Mouse (Mus musculus) E14TG2a.4 (cell line): Measurements from ENCODE around the gene Sycp2.
"Not testable (repeated sequence)": the region's sequence is repeated elsewhere in the genome, so short reads cannot be mapped to it uniquely, and the experiment has no call there.

ENCODE experiments used
- H3K27me3 ChIP-seq: 2 replicates; pipeline ENCODE4 v1.6.1; 2014; ENCODE audit warnings: low read length, control low read depth; ENCODE audit not compliant: insufficient read depth
- H3K36me3 ChIP-seq: 2 replicates; pipeline ENCODE4 v1.6.1; 2014; ENCODE audit warnings: low read length, control low read depth; ENCODE audit not compliant: insufficient read depth
- H3K4me1 ChIP-seq: replicated peaks from 2 replicates; pipeline ENCODE4 v1.6.1; 2014; ENCODE audit warnings: low read depth, low read length, control low read depth
- H3K4me3 ChIP-seq: replicated peaks from 2 replicates; pipeline ENCODE4 v1.5.1; 2014; ENCODE audit warnings: mild to moderate bottlenecking, low read length
- H3K9me3 ChIP-seq: 2 replicates; pipeline ENCODE4 v1.6.1; 2014; ENCODE audit warnings: low read length, control low read depth
- CTCF ChIP-seq: conservative IDR thresholded peaks from 2 replicates; pipeline ENCODE4 v1.5.1; 2014; ENCODE audit warnings: low read length
- NANOG ChIP-seq: IDR thresholded peaks from 2 replicates; pipeline ENCODE4 v1.6.1; 2014; ENCODE audit warnings: borderline replicate concordance, low read length, mixed read lengths
- POU5F1 ChIP-seq: IDR thresholded peaks from 2 replicates; pipeline ENCODE4 v1.6.1; 2014; ENCODE audit warnings: low read length, borderline replicate concordance

Sycp2 gene

DNA sequence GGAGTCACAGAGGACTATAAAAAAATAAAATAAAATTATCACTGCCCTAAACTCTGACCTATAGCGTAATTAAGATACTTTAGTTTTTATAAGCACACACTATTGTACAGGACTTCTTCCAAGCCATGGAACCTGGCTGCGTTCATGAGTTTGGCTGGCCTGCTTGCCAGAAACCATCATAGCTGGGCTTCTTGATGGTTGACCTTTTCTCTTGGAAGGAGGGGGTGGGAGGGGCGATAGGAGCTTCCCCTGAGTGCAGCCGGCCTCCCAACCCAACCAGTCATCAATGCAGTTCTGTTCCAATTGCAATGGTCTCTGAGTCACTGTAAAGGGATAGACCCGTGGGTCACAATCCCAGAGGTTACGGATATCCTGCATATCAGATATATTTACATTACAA, 2.8 kb upstream of the Sycp2 start:
- TF ChIP-seq NANOG (no peak), CTCF (no peak), POU5F1 (no peak)
- Histone ChIP-seq H3K27me3 (peaks cover 81% of the 10 kb centered on the region), H3K36me3 (no peaks in the 10 kb centered on the region), H3K4me3 (no peak overlapping the region), H3K4me1 (peaks cover 17% of the 10 kb centered on the region), H3K9me3 (peaks cover 7% of the 10 kb centered on the region; the same call in 1 of the 2 replicates)

DNA sequence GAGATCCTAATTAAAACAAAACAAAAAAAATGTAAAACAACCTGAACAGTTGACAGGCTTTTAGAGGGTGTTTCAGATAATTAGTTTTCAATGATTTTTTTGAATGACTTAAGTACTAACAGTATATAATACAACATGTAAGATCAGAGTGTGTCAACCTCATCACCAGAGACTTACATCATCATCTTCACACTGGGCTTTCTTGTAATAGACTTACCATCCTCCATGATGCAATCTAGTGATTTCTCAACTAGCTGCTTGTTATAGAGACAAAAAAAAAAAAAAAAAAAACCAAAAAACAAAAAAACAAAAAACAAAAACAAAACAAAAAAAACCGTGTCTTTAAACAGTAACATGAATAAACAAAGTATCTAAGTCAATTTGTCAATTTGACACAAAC, 1.5 kb upstream of the Sycp2 start:
- Histone ChIP-seq H3K36me3 (no peaks in the 10 kb centered on the region), H3K4me3 (no peak overlapping the region), H3K9me3 (peaks cover 7% of the 10 kb centered on the region; the same call in 1 of the 2 replicates), H3K4me1 (peaks cover 13% of the 10 kb centered on the region), H3K27me3 (peaks cover 71% of the 10 kb centered on the region)
- TF ChIP-seq CTCF (no peak), POU5F1 (no peak), NANOG (no peak)

DNA sequence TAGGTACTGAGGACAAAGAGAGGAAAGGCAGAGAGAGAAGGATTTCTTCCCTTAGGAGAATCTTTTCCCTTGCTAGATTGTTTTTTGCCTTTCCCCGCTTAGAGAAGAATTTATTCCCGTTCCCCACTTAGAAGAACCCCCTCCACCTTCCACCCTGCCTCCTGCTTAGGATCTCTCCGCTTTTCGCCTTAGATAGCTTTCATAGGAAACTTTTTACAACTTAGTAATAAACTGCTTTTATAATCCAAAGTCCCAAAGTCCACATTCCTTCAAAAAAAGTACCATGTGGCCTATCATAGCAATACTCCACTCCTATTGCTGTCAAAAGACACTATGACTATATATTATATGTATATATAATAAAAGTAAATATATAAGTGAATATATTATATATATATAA, 64.9 kb downstream of the Sycp2 start:
- H3K9me3 ChIP-seq = no peaks in the 10 kb centered on the region
- no peak overlapping the region for H3K4me3 ChIP-seq
- no peaks in the 10 kb centered on the region for H3K27me3 ChIP-seq
- H3K4me1 ChIP-seq = no peaks in the 10 kb centered on the region
- no peaks in the 10 kb centered on the region for H3K36me3 ChIP-seq
- TF ChIP-seq NANOG = no peak
- no peak for TF ChIP-seq POU5F1
- TF ChIP-seq CTCF = no peak

DNA sequence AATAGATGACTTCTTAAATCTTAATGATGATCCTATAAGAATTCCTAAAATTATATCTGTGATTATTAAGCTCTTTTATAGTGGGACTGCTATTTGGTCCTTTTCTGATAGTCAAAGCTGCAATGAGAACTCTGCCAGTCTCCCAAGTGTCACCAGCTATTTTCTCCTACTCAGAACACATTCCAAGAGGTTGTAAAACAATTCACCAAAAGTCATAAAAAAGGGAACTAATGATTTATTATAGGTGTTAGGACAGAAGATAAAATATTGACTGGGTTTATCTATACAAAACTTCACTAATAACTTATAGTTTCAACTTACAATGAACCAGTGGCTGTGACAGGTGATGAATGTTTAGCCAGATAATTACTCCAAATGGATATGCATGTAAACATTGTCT, 65.4 kb downstream of the Sycp2 start:
- not testable (repeated sequence) for H3K9me3 ChIP-seq, H3K4me1 ChIP-seq, H3K27me3 ChIP-seq, H3K36me3 ChIP-seq, H3K4me3 ChIP-seq

- peak; percentile 45 for TF ChIP-seq CTCF
- no peak for TF ChIP-seq POU5F1
- Histone ChIP-seq H3K4me3 (no peak overlapping the region), H3K4me1 (no peaks in the 10 kb centered on the region), H3K36me3 (no peaks in the 10 kb centered on the region), H3K9me3 (no peaks in the 10 kb centered on the region), H3K27me3 (no peaks in the 10 kb centered on the region)
Observed at GRCm38 (mm10) chr2:178339044-178339443, 68.4 kb downstream of the Sycp2 start.

DNA sequence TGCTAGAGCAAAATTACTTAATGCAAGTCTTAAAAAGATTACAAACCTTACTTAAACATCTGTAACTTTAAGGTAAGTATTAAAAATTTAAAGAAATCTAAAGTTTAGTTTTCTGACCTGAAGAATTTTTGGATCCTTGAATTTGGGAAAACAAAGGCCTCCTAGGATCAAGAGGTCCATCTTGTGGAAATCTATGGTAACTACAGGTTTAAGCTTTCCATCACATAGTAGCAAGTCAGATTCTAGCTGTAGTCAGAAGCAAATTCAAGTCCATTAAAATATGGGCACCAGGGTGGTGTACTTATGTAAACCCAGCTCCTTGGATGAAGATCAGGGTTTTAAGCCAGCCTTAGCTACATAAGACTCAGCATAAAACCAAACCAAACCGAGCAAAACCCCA, 69.6 kb downstream of the Sycp2 start:
- Histone ChIP-seq H3K4me1 (no peaks in the 10 kb centered on the region), H3K9me3 (no peaks in the 10 kb centered on the region), H3K4me3 (no peak overlapping the region), H3K27me3 (no peaks in the 10 kb centered on the region), H3K36me3 (no peaks in the 10 kb centered on the region)
- TF ChIP-seq CTCF = peak; percentile 67
- TF ChIP-seq NANOG = no peak
- no peak for TF ChIP-seq POU5F1

DNA sequence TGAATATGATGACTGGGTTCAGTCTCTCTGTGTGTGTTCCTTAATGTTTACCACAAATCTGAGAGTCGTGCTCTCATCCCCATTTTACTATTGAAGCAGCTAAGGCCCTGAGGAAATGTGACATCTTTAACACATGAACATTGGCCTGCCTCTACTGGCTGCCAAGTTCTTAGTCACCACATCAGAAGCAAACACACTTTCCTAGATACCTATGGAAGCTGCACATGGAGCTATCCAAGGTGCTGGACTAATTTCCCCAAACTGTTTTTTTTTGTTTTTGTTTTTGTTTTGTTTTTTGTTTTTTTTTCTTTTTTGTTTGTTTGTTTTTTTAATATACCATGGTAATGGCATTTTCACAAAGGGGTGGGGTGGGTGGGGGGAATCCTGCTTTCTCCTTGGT, 77.5 kb downstream of the Sycp2 start:
- Histone ChIP-seq H3K4me1 (peaks cover 13% of the 10 kb centered on the region), H3K27me3 (peaks cover 7% of the 10 kb centered on the region; the same call in 1 of the 2 replicates)

GRCm38 (mm10) chr2:178329551-178329950, 77.9 kb downstream of the Sycp2 start:
- no peaks in the 10 kb centered on the region for H3K36me3 ChIP-seq
- H3K4me3 ChIP-seq = no peak overlapping the region
- TF ChIP-seq POU5F1 (no peak), NANOG (no peak), CTCF (no peak)
- H3K4me1 ChIP-seq = peaks cover 13% of the 10 kb centered on the region
- H3K9me3 ChIP-seq = no peaks in the 10 kb centered on the region
- H3K27me3 ChIP-seq = peaks cover 10% of the 10 kb centered on the region

More for the DNA sequence above, 77.5 kb downstream of the Sycp2 start:
- TF ChIP-seq POU5F1 = no peak
- TF ChIP-seq NANOG = no peak
- no peak for TF ChIP-seq CTCF
- Histone ChIP-seq H3K36me3 (no peaks in the 10 kb centered on the region), H3K9me3 (no peaks in the 10 kb centered on the region), H3K4me3 (no peak overlapping the region)

- H3K27me3 ChIP-seq = peaks cover 10% of the 10 kb centered on the region
- peak overlapping the region; percentile 59 for H3K4me3 ChIP-seq
- no peaks in the 10 kb centered on the region for H3K36me3 ChIP-seq
- H3K4me1 ChIP-seq = peaks cover 13% of the 10 kb centered on the region
- TF ChIP-seq CTCF (no peak), POU5F1 (no peak)
- no peaks in the 10 kb centered on the region for H3K9me3 ChIP-seq
Observed at GRCm38 (mm10) chr2:178327466-178328040, 79.9 kb downstream of the Sycp2 start.
